Mouse (Mus musculus) spleen, postnatal 36 days (tissue): ENCODE measurements around the gene Tes.
"Not testable (repeated sequence)": the region's sequence is repeated elsewhere in the genome, so short reads cannot be mapped to it uniquely, and the experiment has no call there.

Source experiments
- DNase-seq, 2 experiments: peaks; one replicate each; pipeline ENCODE4 v3.0.0; 2022; ENCODE audit warnings: low spot score in 2 of 2, mixed read lengths in 1 of 2

Gene Tes

GRCm38 (mm10) chr6:17064936-17065790, at the start of gene Tes:
Gene Tes (plus strand): TSS chr6:17065149.
- DNase-seq: peak; percentile 87 to 90

- no peak for DNase-seq
Observed at GRCm38 (mm10) chr6:17025886-17026285, 39.1 kb upstream of the Tes start.

DNA sequence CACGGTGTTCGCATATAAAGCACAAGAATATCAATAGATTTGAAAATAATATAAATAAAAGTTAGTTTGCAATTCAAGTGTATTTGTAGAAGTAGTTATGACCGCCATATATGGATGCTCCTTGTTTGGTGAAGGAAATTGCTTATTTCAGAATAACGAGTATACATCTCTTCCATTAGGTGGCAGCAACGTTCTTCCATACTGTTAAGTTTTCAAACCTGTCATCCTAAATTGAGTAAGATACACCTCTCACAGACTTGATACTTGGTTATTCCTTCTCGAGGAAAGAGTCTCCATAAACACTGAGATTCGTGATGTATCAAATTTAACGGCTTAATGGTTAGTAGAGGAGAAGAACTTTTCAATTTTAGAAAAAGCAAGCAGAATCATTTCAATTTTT, 37.4 kb upstream of the Tes start:
- peak in 1 of 2 experiments; percentile 14 for DNase-seq

GRCm38 (mm10) chr6:17028809-17029208, 36.1 kb upstream of the Tes start:
- no peak for DNase-seq

DNA sequence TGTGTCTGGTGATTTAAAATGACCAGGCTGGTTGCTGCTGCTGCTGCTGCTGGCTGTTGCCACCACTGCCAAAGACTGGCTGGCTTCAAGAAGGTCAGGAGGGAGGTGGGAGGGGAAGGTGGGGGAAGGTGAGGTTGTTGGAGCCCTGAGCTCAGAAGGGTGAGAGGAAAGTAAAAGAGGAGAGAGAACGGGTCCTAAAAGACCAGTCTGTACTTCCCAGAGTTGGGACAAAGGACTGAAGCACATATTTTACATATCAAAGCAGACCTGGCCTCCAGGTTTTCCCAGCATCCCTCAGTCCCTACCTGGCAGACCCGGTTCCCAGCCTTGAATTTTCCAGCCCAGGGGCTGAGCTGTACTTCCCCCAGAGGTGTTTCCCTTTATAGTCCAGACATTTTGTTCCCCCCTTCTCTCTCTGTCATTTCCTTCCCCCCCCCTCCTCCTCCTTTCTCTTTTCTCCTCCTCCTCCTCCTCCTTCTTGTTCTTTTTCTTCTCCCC, 32.7 kb upstream of the Tes start:
- DNase-seq: no peak

DNA sequence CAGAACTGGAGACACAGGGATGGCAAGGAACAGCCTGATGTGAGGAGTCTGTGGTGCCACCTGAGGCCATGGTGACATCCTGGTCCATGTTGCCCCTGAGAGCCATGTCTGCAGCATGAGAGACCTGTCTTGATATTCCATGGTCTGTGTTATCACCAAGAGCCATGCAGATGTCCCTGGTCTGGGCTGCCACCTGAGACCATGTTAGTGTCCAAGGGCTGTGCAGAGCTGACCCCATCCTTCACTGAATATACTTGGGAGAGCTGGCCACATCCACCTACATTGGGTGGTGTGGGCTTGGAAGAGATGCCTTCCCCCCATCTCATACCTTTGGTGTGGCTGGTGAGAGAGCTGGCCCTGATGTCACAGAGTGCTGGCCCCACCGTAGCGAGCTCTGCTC, 30.9 kb upstream of the Tes start:
- DNase-seq: no peak

- no peak for DNase-seq
Observed at GRCm38 (mm10) chr6:17035228-17035627, 29.7 kb upstream of the Tes start.

- no peak for DNase-seq
Observed at GRCm38 (mm10) chr6:17051432-17052025, 13.4 kb upstream of the Tes start.

DNA sequence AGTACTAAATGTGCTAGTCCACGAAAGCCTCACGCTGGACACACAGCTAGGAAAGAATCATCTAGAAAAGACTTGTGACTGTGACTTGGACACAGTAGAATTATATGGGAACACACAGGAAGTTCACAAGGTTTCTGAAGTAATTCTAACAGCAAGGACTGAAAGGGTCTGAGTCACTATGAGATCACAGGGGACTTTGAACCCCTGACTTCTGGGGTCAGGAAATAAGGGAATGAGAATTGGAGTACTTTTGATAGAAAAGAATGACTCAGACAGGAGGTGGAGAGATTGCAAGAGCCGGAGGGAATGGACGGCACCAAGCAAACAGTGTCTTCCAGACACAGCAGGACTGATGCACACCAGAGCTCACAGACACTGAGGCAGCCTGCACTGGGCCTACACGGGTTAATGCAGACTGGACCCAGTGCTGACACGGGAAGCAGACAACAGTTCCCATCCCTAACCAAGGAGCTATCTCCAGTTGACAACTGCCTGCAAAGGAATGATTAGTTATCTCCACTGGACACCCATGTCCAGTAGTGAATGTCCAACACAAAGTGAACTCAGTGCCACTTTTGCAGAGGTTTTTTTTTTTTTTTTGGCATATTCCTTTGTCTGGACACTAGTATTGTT, 11.8 kb upstream of the Tes start:
- DNase-seq: no peak

GRCm38 (mm10) chr6:17054781-17055180, 10.2 kb upstream of the Tes start:
- no peak for DNase-seq

- DNase-seq: no peak
Observed at GRCm38 (mm10) chr6:17055659-17056058, 9.3 kb upstream of the Tes start.

- DNase-seq: no peak
Observed at GRCm38 (mm10) chr6:17059501-17059900, 5.4 kb upstream of the Tes start.

DNA sequence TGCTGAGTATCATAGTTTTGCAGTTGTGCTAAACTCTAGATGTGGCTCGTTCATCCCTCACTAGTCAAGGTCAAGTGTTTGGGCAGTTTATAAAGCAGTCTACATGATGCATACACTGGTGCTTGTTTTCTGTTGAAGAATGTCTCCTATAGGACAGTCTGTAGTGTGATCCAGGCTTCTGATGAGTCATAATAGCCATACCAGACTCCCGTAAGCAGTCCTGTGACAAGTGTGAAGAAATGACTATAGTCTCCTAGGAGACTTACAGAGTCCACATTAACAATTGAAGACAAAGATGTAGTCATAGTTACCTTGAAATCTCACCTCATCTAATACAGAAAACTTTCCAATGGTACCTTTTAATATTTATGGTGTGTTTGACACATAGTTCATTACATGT, 4.8 kb upstream of the Tes start:
- no peak for DNase-seq

GRCm38 (mm10) chr6:17061826-17062225, 3.1 kb upstream of the Tes start:
- not testable (repeated sequence) for DNase-seq

DNA sequence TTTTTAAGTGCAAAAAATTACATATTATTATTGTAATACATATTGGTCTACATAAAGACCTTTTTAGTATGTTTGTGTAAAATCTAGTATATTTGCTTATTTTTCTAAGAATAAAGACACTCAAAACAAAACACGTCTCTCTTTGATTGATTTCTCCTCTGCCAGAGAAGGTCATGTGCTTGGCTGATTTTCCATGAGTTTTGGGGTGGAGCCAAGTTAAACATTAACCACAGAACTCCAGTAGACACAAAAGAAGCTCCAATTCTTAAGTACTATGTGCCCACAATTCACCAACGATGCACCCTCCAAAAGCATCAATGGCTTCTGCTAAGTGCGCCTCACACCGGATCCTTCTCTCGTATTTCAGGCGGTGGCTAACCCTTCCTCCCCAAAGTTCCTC, 2.6 kb upstream of the Tes start:
- DNase-seq: no peak

DNA sequence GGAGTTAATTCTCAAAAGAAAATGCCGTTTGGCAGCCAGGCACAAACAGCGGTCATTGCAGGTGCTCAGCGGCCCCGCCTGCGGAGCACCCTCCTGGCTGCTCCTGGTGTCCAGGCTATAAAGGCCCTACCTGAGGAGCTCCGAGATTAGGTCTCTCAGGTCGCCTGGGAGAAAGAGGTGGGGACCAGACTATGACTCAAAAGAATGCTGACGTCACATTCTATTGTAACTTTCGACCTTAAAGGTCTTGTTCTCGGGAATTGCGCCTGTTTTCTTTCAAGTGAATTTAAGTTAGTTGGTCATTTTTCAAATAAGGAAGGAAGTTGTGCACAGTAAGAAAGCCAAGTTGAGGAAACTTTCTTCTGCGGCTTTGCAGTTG, 831 bp downstream of the Tes start:
- DNase-seq: no peak

DNA sequence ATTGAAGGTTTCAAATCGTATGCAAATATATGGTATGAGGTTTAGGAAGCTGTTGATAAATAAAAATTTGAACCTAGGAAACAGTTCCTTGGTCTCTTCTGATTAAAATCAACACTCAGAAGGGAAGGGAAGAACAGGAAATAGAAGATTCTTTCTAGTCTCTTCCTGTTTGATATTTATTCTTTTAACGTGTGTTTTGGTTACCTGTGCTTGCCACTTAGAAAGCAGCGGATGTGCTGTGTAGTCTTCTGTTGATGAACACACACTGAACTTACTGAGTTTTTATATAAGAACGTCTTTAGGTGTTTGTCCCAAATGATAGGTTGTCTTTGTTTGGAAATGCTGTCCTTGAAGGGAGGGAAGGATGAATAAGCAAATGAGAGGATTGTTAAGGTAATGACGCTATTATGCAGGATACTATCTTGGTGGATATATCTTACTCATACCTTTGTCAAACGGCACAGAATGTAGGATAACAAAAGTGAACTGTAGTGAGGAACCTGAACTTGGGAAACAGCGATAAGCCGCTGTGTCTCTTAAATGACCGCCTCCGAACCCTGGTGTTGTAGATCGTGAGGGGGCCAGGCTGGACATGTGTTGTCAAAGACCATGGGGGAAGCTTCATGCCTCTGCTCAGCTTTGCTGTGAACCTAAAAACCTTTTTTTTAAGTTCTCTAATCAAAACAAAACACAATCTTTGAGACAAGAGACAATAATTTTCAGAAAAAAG, 1.4 kb downstream of the Tes start:
- no peak for DNase-seq

DNA sequence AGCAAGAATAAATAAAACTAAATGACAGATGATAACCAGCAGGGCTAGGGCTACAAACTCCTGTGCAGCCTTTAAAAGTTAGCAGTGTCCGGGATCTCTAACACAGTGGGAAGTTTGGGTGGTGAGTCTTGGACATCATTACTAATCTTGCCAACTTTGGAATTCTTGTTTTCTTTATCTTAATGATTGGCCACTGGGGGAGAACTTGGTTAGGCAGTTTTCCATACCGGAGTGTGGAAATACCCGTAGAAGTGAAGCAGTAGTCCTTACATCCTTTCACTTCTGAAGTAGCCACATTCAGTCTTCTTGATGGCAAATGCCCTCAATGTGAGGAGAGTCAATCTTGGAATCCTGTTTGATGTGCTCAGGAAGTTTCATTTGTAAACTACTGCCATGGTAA, 7.0 kb downstream of the Tes start:
- no peak for DNase-seq

GRCm38 (mm10) chr6:17072338-17072737, 7.4 kb downstream of the Tes start:
- no peak for DNase-seq

GRCm38 (mm10) chr6:17072763-17073484, 8.0 kb downstream of the Tes start:
- no peak for DNase-seq

- DNase-seq: no peak
Observed at GRCm38 (mm10) chr6:17077270-17077669, 12.3 kb downstream of the Tes start.
